Mouse (Mus musculus) midbrain, embryonic 12.5 days (tissue): ENCODE results near the gene Slc5a4b. TPM values are rescaled to one million over a fixed set of nuclear protein-coding genes. Genes with fewer than 3 reads are reported as not detected.

Source experiments
- ATAC-seq: fragments of 200-750 bp; cut with Nextera tagmentation; 2 replicates; pipeline ENCODE4 v1.8.0; 2017; ENCODE audit warnings: low read depth, moderate TSS enrichment, moderate library complexity; ENCODE audit not compliant: low FRiP score
- H3K27ac ChIP-seq: fragments of 300-500 bp; sonication (generic); replicated peaks from 2 replicates; pipeline ENCODE4 v1.5.1; 2016; ENCODE audit warnings: mild to moderate bottlenecking
- H3K27me3 ChIP-seq: fragments of 300-500 bp; sonication (generic); 2 replicates; pipeline ENCODE4 v1.6.1; 2016; ENCODE audit warnings: mild to moderate bottlenecking
- H3K36me3 ChIP-seq: fragments of 300-500 bp; sonication (generic); 2 replicates; pipeline ENCODE4 v1.6.1; 2016
- H3K4me1 ChIP-seq: fragments of 300-500 bp; sonication (generic); 2 replicates; pipeline ENCODE4 v1.6.1; 2016
- H3K4me2 ChIP-seq: fragments of 300-500 bp; sonication (generic); replicated peaks from 2 replicates; pipeline ENCODE4 v1.6.1; 2016; ENCODE audit warnings: mild to moderate bottlenecking, moderate library complexity
- H3K4me3 ChIP-seq: fragments of 300-500 bp; sonication (generic); 2 replicates; pipeline ENCODE4 v1.5.1; 2016; ENCODE audit warnings: mild to moderate bottlenecking
- H3K9ac ChIP-seq: fragments of 300-500 bp; sonication (generic); replicated peaks from 2 replicates; pipeline ENCODE4 v1.6.1; 2016; ENCODE audit warnings: mild to moderate bottlenecking, moderate library complexity
- H3K9me3 ChIP-seq: fragments of 300-500 bp; sonication (generic); 2 replicates; pipeline ENCODE4 v1.6.1; 2016; ENCODE audit warnings: mild to moderate bottlenecking
- WGBS: fragments of 180-500 bp; shearing (Covaris S2); methylation state at CpG from one replicate; pipeline ENCODE4 v1.1.7; 2016; 5-methylcytosine and 5-hydroxymethylcytosine counted together
- polyA plus RNA-seq: library from polyadenylated mRNA; unstranded; fragments of >200 nt; fragmentation: Nextera tagmentation; extraction: Ambion mirVana; gene quantifications from 2 replicates; pipeline ENCODE4 v1.2.1, GENCODE M21; 2016

The Slc5a4b gene
- not detected in 2 replicates for polyA plus RNA-seq

DNA sequence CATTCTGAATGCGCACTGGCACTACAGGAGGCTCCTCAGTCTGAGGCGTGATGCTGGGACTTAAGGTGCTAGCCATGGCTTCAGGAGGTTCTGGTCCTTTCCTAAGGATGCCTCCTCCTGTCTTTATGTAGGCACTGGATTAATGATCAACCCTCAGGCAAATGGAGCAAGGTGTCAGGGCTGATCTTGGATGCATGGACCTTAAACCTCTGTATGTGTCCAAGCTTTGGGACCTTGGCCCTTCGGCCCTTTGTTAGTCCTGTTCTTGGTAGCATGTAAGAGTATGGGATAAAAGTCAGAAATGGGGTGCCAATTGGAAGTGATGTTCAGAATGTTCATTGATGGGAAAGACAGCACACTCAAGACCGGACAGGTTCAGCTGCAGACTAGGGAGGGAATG is at the start of gene Slc5a4b:
Slc5a4b (minus strand) TSS at position 101 of the 400 bp plus-strand sequence.
- Histone ChIP-seq H3K36me3 (no peaks in the 10 kb centered on the region), H3K27me3 (no peaks in the 10 kb centered on the region), H3K4me1 (no peaks in the 10 kb centered on the region), H3K4me3 (no peak within 1 kb of the TSS), H3K27ac (no peak within 1 kb of the TSS), H3K4me2 (no peak within 1 kb of the TSS), H3K9ac (no peak within 1 kb of the TSS), H3K9me3 (no peaks in the 10 kb centered on the region)
- 87% methylated on average over 4 of the region's 4 CpGs for WGBS
- ATAC-seq: no peak

DNA sequence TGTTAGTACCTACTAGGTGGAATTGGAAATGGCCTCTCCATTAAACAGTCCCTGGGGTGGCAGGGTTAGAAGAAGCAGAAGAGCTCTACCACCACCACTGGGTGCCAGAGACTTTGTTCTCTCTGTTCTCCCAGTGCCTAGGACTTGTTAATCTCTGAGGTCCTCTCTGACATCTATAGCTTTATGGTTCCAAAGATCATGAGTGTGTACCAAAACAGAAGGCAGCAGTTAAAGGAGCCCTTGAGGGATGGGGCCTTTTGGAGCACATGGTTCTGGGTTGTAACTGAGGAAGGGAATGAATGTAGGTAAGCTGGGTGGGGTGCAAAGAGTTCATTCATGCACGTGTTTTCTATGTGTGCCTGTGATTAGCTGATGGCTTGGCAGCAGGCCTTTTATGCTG is 47.2 kb upstream of the Slc5a4b start:
- Histone ChIP-seq H3K4me2 (no peak overlapping the region), H3K36me3 (no peaks in the 10 kb centered on the region), H3K9ac (no peak overlapping the region), H3K4me3 (no peak overlapping the region), H3K27me3 (no peaks in the 10 kb centered on the region), H3K27ac (no peak overlapping the region), H3K4me1 (no peaks in the 10 kb centered on the region), H3K9me3 (no peaks in the 10 kb centered on the region)
- ATAC-seq: no peak
- WGBS: 84% methylated on average over 1 of the region's 1 CpGs

DNA sequence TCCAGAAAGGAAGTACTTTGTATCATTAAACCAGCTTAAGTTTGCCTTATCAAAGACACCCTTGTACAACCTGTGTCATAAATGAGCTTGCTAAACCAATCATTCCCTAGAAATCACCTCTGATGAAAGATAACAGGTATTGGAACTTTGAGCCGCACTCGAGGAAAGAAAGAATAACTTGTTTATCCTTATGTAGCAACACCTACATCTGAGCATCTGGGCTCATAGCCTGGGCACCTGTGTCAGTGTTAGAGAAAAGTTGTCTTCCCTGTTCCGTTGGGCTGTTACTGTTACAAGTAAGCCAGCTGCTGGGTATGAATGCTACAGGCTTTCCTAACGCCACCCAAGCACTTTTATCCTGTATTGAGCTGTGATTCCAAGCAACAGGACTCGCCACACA is 46.8 kb upstream of the Slc5a4b start:
- WGBS: 78% methylated on average over 5 of the region's 5 CpGs
- H3K27me3 ChIP-seq: no peaks in the 10 kb centered on the region
- H3K36me3 ChIP-seq: no peaks in the 10 kb centered on the region
- ATAC-seq: no peak
- H3K4me3 ChIP-seq: no peak overlapping the region
- H3K9ac ChIP-seq: no peak overlapping the region
- H3K9me3 ChIP-seq: no peaks in the 10 kb centered on the region
- H3K4me2 ChIP-seq: no peak overlapping the region
- no peaks in the 10 kb centered on the region for H3K4me1 ChIP-seq
- H3K27ac ChIP-seq: no peak overlapping the region

DNA sequence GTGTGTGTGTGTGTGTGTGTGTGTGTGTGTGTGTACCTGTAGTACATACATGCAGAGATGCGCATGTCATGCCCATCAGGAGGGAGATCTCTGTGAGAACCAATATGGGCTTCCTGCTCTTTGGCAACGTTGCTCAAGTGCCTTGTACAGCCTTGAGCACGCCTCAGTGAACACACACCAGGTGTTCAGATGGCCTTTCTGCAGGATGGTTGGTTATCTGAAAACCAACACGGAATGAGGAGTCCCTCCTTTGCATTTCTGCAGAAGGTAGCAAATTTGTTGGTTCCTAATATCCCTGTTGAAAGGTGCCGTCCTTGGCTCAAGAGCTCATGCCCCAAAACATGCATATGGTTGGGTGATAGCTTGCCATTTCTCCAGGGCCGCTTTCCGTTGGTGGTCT is 45.1 kb upstream of the Slc5a4b start:
- Histone ChIP-seq H3K4me1 (no peaks in the 10 kb centered on the region), H3K4me2 (no peak overlapping the region), H3K9me3 (no peaks in the 10 kb centered on the region), H3K27me3 (no peaks in the 10 kb centered on the region), H3K4me3 (no peak overlapping the region), H3K9ac (no peak overlapping the region), H3K27ac (no peak overlapping the region), H3K36me3 (no peaks in the 10 kb centered on the region)
- 84% methylated on average over 7 of the region's 7 CpGs for WGBS
- no peak for ATAC-seq

DNA sequence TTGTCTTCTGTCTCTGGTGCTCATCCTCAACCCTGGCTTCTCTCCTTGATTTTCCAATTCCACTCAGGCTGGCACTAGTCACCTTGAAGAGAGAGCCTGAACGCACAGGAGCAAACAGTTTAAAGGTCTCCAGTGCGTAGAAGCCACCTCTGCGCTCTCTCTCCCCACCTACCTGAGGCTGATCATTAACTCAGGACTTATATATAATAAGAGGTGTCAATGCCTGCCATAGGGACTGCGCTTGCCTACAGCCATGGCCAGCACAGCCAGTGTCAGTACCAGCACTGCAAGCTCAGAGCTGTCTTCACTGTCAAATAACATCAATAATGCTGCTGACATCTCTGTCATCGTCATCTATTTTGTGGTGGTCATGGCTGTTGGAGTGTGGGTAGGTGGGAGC is 36.5 kb upstream of the Slc5a4b start, which contains the start of gene Slc5a4a:
Slc5a4a (plus strand) TSS at position 174 of the 400 bp plus-strand sequence.
- ATAC-seq: no peak
- no peaks in the 10 kb centered on the region for H3K36me3 ChIP-seq
- 92% methylated on average over 5 of the region's 5 CpGs for WGBS

GRCm38 (mm10) chr10:76146846-76147245 is 36.1 kb upstream of the Slc5a4b start:
- no peak overlapping the region for H3K4me3 ChIP-seq
- 72% methylated on average over 8 of the region's 8 CpGs for WGBS
- no peak for ATAC-seq

More for the DNA sequence above, 36.5 kb upstream of the Slc5a4b start, which contains the start of gene Slc5a4a:
- H3K4me2 ChIP-seq: no peak within 1 kb of the TSS
- H3K27me3 ChIP-seq: no peaks in the 10 kb centered on the region
- H3K4me3 ChIP-seq: no peak within 1 kb of the TSS
- H3K9me3 ChIP-seq: no peaks in the 10 kb centered on the region
- H3K4me1 ChIP-seq: no peaks in the 10 kb centered on the region
- H3K9ac ChIP-seq: no peak within 1 kb of the TSS
- H3K27ac ChIP-seq: no peak within 1 kb of the TSS

DNA sequence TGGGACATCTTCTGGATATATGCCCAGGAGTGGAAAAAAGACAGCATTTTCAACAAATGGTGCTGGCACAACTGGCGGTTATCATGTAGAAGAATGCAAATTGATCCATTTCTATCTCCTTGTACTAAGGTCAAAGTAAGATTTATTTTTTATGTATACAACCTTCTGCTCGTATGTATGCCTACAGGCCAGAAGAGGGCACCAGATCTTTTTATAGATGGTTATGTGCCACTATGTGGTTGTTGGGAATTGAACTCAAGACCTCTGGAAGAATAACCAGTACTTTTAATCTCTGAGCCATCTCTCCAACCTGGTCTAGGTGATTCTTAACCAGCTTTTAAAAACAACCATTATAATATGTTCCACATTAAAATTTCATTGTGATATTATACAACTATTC is 25.6 kb upstream of the Slc5a4b start:
- H3K36me3 ChIP-seq: no peaks in the 10 kb centered on the region
- no peak overlapping the region for H3K4me3 ChIP-seq
- H3K4me1 ChIP-seq: no peaks in the 10 kb centered on the region
- no peak overlapping the region for H3K9ac ChIP-seq
- ATAC-seq: no peak
- H3K4me2 ChIP-seq: no peak overlapping the region
- H3K27me3 ChIP-seq: no peaks in the 10 kb centered on the region
- no peak overlapping the region for H3K27ac ChIP-seq
- 81% methylated on average over 2 of the region's 2 CpGs for WGBS
- no peaks in the 10 kb centered on the region for H3K9me3 ChIP-seq

More at GRCm38 (mm10) chr10:76146846-76147245, 36.1 kb upstream of the Slc5a4b start:
- Histone ChIP-seq H3K27me3 (no peaks in the 10 kb centered on the region), H3K27ac (no peak overlapping the region), H3K9ac (no peak overlapping the region), H3K36me3 (no peaks in the 10 kb centered on the region), H3K9me3 (no peaks in the 10 kb centered on the region), H3K4me2 (no peak overlapping the region), H3K4me1 (no peaks in the 10 kb centered on the region)

- WGBS: 73% methylated on average over 4 of the region's 4 CpGs
- ATAC-seq: no peak
- Histone ChIP-seq H3K36me3 (no peaks in the 10 kb centered on the region), H3K4me3 (no peak overlapping the region), H3K4me1 (no peaks in the 10 kb centered on the region), H3K27ac (no peak overlapping the region), H3K9me3 (no peaks in the 10 kb centered on the region), H3K4me2 (no peak overlapping the region), H3K27me3 (no peaks in the 10 kb centered on the region), H3K9ac (no peak overlapping the region)
These were observed 21.7 kb upstream of the Slc5a4b start for GRCm38 (mm10) chr10:76132506-76132905.

- no peak for ATAC-seq
- no peak overlapping the region for H3K4me3 ChIP-seq
- no peak overlapping the region for H3K27ac ChIP-seq
- no peaks in the 10 kb centered on the region for H3K36me3 ChIP-seq
- no peak overlapping the region for H3K9ac ChIP-seq
- no peak overlapping the region for H3K4me2 ChIP-seq
- no peaks in the 10 kb centered on the region for H3K9me3 ChIP-seq
- 89% methylated on average over 5 of the region's 5 CpGs for WGBS
- peaks cover 4% of the 10 kb centered on the region; the same call in 1 of the 2 replicates for H3K4me1 ChIP-seq
- no peaks in the 10 kb centered on the region for H3K27me3 ChIP-seq
These were observed 10.7 kb upstream of the Slc5a4b start for GRCm38 (mm10) chr10:76121495-76121894.

GRCm38 (mm10) chr10:76120124-76120711 is 9.5 kb upstream of the Slc5a4b start:
- H3K4me2 ChIP-seq: no peak overlapping the region
- no peak overlapping the region for H3K9ac ChIP-seq
- H3K9me3 ChIP-seq: no peaks in the 10 kb centered on the region
- 47% methylated on average over 4 of the region's 4 CpGs for WGBS
- no peak for ATAC-seq
- H3K36me3 ChIP-seq: no peaks in the 10 kb centered on the region
- no peak overlapping the region for H3K27ac ChIP-seq
- peaks cover 4% of the 10 kb centered on the region; the same call in 1 of the 2 replicates for H3K4me1 ChIP-seq
- no peaks in the 10 kb centered on the region for H3K27me3 ChIP-seq
- no peak overlapping the region for H3K4me3 ChIP-seq

DNA sequence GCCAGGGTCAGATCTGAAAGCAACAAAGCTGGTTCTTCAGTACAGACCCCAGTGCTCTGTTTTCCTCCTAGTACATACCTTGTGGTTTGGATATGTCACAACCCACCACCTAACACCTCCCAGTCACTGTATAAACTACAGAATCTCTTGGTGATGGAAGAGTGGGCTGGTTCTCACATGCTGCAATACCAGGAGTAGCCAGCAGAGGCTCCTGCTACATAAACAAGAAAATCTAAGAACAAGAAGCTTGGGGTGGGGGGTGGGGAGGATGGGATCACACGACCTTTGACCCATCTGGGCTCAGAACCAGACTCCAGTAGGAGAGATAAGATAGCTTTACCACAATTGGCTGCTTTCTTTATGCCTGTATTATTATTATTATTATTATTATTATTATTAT is 8.0 kb upstream of the Slc5a4b start:
- no peak overlapping the region for H3K27ac ChIP-seq
- 24% methylated on average over 1 of the region's 1 CpGs for WGBS
- no peak for ATAC-seq

GRCm38 (mm10) chr10:76117966-76118365 is 7.2 kb upstream of the Slc5a4b start:
- Histone ChIP-seq H3K27me3 (no peaks in the 10 kb centered on the region), H3K27ac (no peak overlapping the region), H3K4me3 (no peak overlapping the region), H3K4me2 (no peak overlapping the region), H3K4me1 (peaks cover 4% of the 10 kb centered on the region; the same call in 1 of the 2 replicates), H3K36me3 (no peaks in the 10 kb centered on the region), H3K9me3 (no peaks in the 10 kb centered on the region), H3K9ac (no peak overlapping the region)
- WGBS: 32% methylated on average over 5 of the region's 5 CpGs
- no peak for ATAC-seq

More for the DNA sequence above, 8.0 kb upstream of the Slc5a4b start:
- Histone ChIP-seq H3K4me3 (no peak overlapping the region), H3K27me3 (no peaks in the 10 kb centered on the region), H3K36me3 (no peaks in the 10 kb centered on the region), H3K4me1 (peaks cover 4% of the 10 kb centered on the region; the same call in 1 of the 2 replicates), H3K4me2 (no peak overlapping the region), H3K9ac (no peak overlapping the region), H3K9me3 (no peaks in the 10 kb centered on the region)

GRCm38 (mm10) chr10:76097368-76097767 is 13.4 kb downstream of the Slc5a4b start:
- no peak overlapping the region for H3K4me3 ChIP-seq
- no peak overlapping the region for H3K9ac ChIP-seq
- no peak for ATAC-seq
- WGBS: 78% methylated on average over 9 of the region's 9 CpGs
- H3K36me3 ChIP-seq: no peaks in the 10 kb centered on the region
- H3K27ac ChIP-seq: no peak overlapping the region
- H3K4me2 ChIP-seq: no peak overlapping the region
- no peaks in the 10 kb centered on the region for H3K4me1 ChIP-seq
- H3K9me3 ChIP-seq: no peaks in the 10 kb centered on the region
- H3K27me3 ChIP-seq: no peaks in the 10 kb centered on the region
